Comparison of ENCODE assay signal across 17 mouse cellular contexts in genomic region chr10:21535631-21536030, GRCm38 (mm10). TPM values are rescaled to one million over a fixed set of nuclear protein-coding genes. Genes with fewer than 3 reads are reported as not detected.
"Had no signal": no experiment of that assay in that cellular context is flagged by ENCODE, and none has a peak within 500 bp of the region (broad histone marks: within the 10 kb centered on the region; RNA-seq: fewer than 3 reads in every experiment).

No protein-coding gene starts in this region.

- H3K4me2 ChIP-seq: limb, embryonic 15.5 days; liver, embryonic 13.5 days; midbrain, embryonic 12.5 days; neural tube, embryonic 12.5 days had no signal

- ATAC-seq: liver, postnatal 0 days had no signal

- H3K4me1 ChIP-seq: limb, embryonic 15.5 days; megakaryocyte, embryonic 14.5 days; midbrain, embryonic 12.5 days; neural tube, embryonic 12.5 days had no signal

- H3K4me3 ChIP-seq: left cerebral cortex, adult 2 months; limb, embryonic 15.5 days; liver, embryonic 13.5 days; megakaryocyte, embryonic 14.5 days; midbrain, embryonic 12.5 days; myocyte; neural tube, embryonic 12.5 days had no signal

- H3K27me3 ChIP-seq: limb, embryonic 15.5 days; liver, embryonic 13.5 days; midbrain, embryonic 12.5 days; neural tube, embryonic 12.5 days had no signal

- H3K27ac ChIP-seq: left cerebral cortex, adult 2 months; limb, embryonic 15.5 days; liver, embryonic 13.5 days; macrophage; midbrain, embryonic 12.5 days; neural tube, embryonic 12.5 days; stomach, postnatal 0 days had no signal

- DNase-seq: kidney, adult 8-10 months; kidney, postnatal 25 days; liver, embryonic 13.5 days; liver, postnatal 0 days; right cerebral cortex, postnatal 14 days; thymus, postnatal 14 days had no signal

- H3K9ac ChIP-seq: limb, embryonic 15.5 days; liver, embryonic 13.5 days; liver, postnatal 0 days; midbrain, embryonic 12.5 days; neural tube, embryonic 12.5 days had no signal

- H3K36me3 ChIP-seq: limb, embryonic 15.5 days; liver, embryonic 13.5 days; midbrain, embryonic 12.5 days; neural tube, embryonic 12.5 days had no signal

- H3K9me3 ChIP-seq: limb, embryonic 15.5 days; liver, embryonic 13.5 days; megakaryocyte, embryonic 14.5 days; midbrain, embryonic 12.5 days; neural tube, embryonic 12.5 days had no signal

RNA-seq across cellular contexts. Expression of gene 1700020N01Rik, which starts 57.3 kb away (rescaled TPM):
- polyA plus RNA-seq: kidney, embryonic 16.5 days; limb, embryonic 11.5 days; limb, embryonic 15.5 days; liver, embryonic 13.5 days; lung, embryonic 16.5 days; macrophage; midbrain, embryonic 12.5 days; myocyte; neural tube, embryonic 12.5 days; stomach, postnatal 0 days had no signal
